Mouse (Mus musculus): ENCODE results near the gene Msmo1. TPM values are rescaled to one million over a fixed set of nuclear protein-coding genes. Genes with fewer than 3 reads are reported as not detected.

Msmo1 gene
- 51.4 TPM for polyA plus RNA-seq (2017; shearing (Covaris generic))

DNA sequence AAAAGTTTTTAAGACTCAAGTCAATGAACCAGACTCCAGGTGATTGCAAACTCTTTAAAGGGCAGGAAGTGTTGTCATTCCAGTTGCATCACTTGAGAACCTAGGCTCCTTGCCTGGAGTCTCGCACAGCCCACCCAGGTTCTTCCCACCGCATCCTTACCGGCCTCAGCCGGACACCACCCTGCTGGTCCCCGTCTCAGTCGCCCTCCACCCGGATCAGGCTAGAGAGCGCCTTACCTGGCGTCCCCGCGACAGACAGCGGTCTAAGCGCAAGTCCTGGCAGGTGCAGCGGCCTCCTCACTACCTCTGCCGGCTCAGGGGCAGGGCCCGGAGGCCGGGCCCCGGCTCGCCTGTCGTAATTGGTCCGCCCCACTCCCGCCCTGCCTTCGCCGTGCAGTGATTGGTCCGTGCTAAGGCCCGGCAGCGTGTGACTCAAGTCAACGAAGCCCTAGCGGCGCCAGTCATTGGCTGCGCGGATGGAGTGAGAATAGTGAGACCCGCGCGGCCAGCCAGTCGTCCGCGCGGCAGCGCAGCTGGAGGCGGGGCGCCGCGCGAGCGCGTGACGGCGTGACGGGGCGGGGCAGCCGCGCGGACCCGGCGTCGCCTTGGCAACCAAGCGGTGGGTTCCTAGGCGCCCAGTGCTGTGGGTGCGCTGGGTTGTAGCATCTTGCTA, at the start of gene Msmo1:
Gene Msmo1 (minus strand): TSS at position 522 of the 673 bp plus-strand sequence.

DNA sequence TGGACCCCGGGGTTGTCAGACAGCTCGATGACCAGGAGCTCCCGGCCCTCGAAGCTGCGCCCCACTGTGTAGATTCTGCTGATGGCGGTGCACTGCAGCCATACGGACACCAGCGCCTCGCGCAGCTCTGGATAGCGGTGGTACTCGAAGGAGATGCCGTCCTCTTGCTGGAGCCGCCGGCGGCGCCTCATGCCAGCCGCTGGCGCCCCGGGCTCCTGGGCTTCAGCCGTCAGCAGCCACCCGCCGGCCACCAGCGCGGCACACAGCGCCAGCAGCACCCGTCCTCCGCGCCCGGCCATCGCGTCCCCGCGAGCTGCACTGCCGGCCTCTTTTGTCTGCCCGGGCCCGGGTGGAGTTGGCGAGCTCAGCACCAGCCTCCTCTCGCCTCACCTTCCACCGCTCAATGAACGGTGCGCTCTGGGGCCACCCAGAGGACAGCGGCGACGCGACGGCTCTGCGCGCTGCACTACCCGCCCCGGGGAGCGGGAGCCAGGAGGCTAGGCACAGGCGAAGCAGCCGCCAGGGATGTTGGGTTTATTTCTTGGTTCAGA, 40.9 kb downstream of the Msmo1 start, which contains the start of gene Cpe:
Gene Cpe (minus strand): TSS at position 404 of the 551 bp plus-strand sequence.

Other genes starting within 250 kb of the Msmo1 start
- not detected for gene Cpe, start 40.7 kb downstream of the Msmo1 start, polyA plus RNA-seq (2017; shearing (Covaris generic))
- gene Klhl2, start 116.2 kb upstream of the Msmo1 start, polyA plus RNA-seq (2017; shearing (Covaris generic)): 21.2 TPM
- gene Tmem192, start 213.4 kb upstream of the Msmo1 start, polyA plus RNA-seq (2017; shearing (Covaris generic)): 81.1 TPM

Data from effector memory CD4-positive, alpha-beta T cell, adult 7 months (primary cell).